8 mouse cellular contexts compared by ENCODE assay signal in the genomic region with DNA sequence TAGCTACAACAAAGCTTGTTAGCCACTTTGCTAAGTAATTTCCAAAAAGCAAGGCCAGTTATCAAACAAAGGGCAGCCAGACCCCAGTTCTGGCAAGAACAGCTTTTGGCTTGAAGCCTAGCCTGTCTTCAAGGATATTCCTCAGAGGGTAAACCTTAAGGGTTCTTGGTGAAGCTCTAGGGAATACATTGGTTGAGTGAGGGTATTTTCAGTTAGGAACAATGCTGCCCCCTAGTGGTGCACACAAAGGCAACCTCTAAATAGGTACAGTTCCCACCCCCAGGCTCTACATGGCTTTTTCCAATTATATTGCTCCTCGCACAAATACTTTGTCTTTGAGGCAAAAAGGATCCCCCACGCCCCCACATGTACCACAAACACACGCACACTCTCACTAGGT. TPM values are rescaled to one million over a fixed set of nuclear protein-coding genes. Genes with fewer than 3 reads are reported as not detected.
DNase-seq lines count a peak whose midpoint lies in the region; ATAC-seq lines count a peak whose summit lies in the region.

No protein-coding gene starts in this region.

- ATAC-seq in activated CD4-positive, CD25-positive, alpha-beta regulatory T cell, adult 4 months, result peak; percentile 60
- ATAC-seq in neutrophil, adult 5-6 weeks (ENCODE audit: extremely low read depth, insufficient number of reproducible peaks, low FRiP score, poor library complexity, severe bottlenecking), result peak; percentile 56; the same call in 1 of the 2 replicates

- intact Hi-C loops in left cerebral cortex, postnatal 4 days (cut with DNase I), result loop anchor here (5.0 kb wide), 1 partner anchor 38 kb away; no protein-coding TSS in a partner anchor

- DNase-seq in ovary, adult 18-20 months (ENCODE audit: low spot score), result peak; percentile 80
- no peak for DNase-seq in ovary, postnatal 10 days (ENCODE audit: low spot score)
- DNase-seq in embryo, embryonic 10 days (ENCODE audit: low spot score), result peak; percentile 78
- DNase-seq in heart, postnatal 4 days, result peak; percentile 68
- peak; percentile 65 for DNase-seq in left cerebral cortex, postnatal 4 days
- DNase-seq in thymus, postnatal 25 days, result peak; percentile 62

RNA-seq across cellular contexts. Expression of a gene that starts 2.3 kb away (rescaled TPM):
- 1 to 10 TPM; 9.6 to 9.9 TPM for polyA plus RNA-seq in activated CD4-positive, CD25-positive, alpha-beta regulatory T cell, adult 4 months (2017; shearing (Covaris generic))
- under 1 TPM; 0.38 to 0.90 TPM for total RNA-seq in heart, postnatal 4 days (2021)
- total RNA-seq in left cerebral cortex, postnatal 4 days (2021), result 1 to 10 TPM; 2.4 to 2.6 TPM
- 217 and 224 TPM in 2 replicates for total RNA-seq in neutrophil, adult 5-6 weeks (2017)

RNA-seq across cellular contexts. Expression of a gene that starts 16.1 kb away (rescaled TPM):
- 1 to 10 TPM in 1 of 2 experiments, not detected in 1; 1.2 TPM for polyA plus RNA-seq in activated CD4-positive, CD25-positive, alpha-beta regulatory T cell, adult 4 months (2017; shearing (Covaris generic))
- not detected for total RNA-seq in heart, postnatal 4 days (2021)
- under 1 TPM; 0.66 to 0.83 TPM for total RNA-seq in left cerebral cortex, postnatal 4 days (2021)
- total RNA-seq in neutrophil, adult 5-6 weeks (2017), result 2.2 TPM in 2 replicates

RNA-seq across cellular contexts. Expression of a gene that starts 41.5 kb away (rescaled TPM):
- polyA plus RNA-seq in activated CD4-positive, CD25-positive, alpha-beta regulatory T cell, adult 4 months (2017; shearing (Covaris generic)), result 10 to 100 TPM; 26.7 to 26.8 TPM
- 10 to 100 TPM; 14.6 to 17.9 TPM for total RNA-seq in heart, postnatal 4 days (2021)
- 10 to 100 TPM; 32.3 to 33.9 TPM for total RNA-seq in left cerebral cortex, postnatal 4 days (2021)
- total RNA-seq in neutrophil, adult 5-6 weeks (2017), result 22.7 and 27.9 TPM in 2 replicates

RNA-seq across cellular contexts. Expression of a gene that starts 41.8 kb away (rescaled TPM):
- 10 to 100 TPM; 22.2 to 23.0 TPM for polyA plus RNA-seq in activated CD4-positive, CD25-positive, alpha-beta regulatory T cell, adult 4 months (2017; shearing (Covaris generic))
- total RNA-seq in heart, postnatal 4 days (2021), result 10 to 100 TPM; 45.3 to 45.8 TPM
- 10 to 100 TPM; 55.1 to 58.0 TPM for total RNA-seq in left cerebral cortex, postnatal 4 days (2021)
- total RNA-seq in neutrophil, adult 5-6 weeks (2017), result 15.6 and 16.8 TPM in 2 replicates

RNA-seq across cellular contexts. Expression of a gene that starts 51.1 kb away (rescaled TPM):
- 1 to 10 TPM in 1 of 2 experiments, under 1 TPM in 1; 0.90 to 2.2 TPM for polyA plus RNA-seq in activated CD4-positive, CD25-positive, alpha-beta regulatory T cell, adult 4 months (2017; shearing (Covaris generic))
- total RNA-seq in heart, postnatal 4 days (2021), result not detected
- total RNA-seq in left cerebral cortex, postnatal 4 days (2021), result not detected
- total RNA-seq in neutrophil, adult 5-6 weeks (2017), result not detected in 2 replicates

Comparison
In these comparisons a context has a peak if more than half of its experiments do, and no peak if none do; other contexts are left out.
1. RNA of a gene that starts 2.3 kb away (total RNA-seq): 217 to 224 TPM in neutrophil, adult 5-6 weeks; 2.4 to 2.6 TPM in left cerebral cortex, postnatal 4 days and 0.38 to 0.90 TPM in heart, postnatal 4 days; every median in the first group is over 10 times any median in the second.